In genomic region chr2:66439764-66440471, GRCm38 (mm10) we compare ENCODE assay signal across 9 mouse cellular contexts. TPM values are rescaled to one million over a fixed set of nuclear protein-coding genes. Genes with fewer than 3 reads are reported as not detected.
DNase-seq lines count a peak whose midpoint lies in the region; ATAC-seq and TF ChIP-seq lines count a peak whose summit lies in the region.
"Had no signal": no experiment of that assay in that cellular context is flagged by ENCODE, and none has a peak within 500 bp of the region (broad histone marks: within the 10 kb centered on the region; RNA-seq: fewer than 3 reads in every experiment).

No protein-coding gene starts in this region.

- ATAC-seq in embryonic facial prominence, embryonic 12.5 days (ENCODE audit: insufficient number of reproducible peaks, insufficient read depth, low FRiP score, low TSS enrichment) = 0 out of 2 replicates have a peak, but pooled peaks have one; percentile 56
- peak; percentile 84 for ATAC-seq in neural tube, embryonic 13.5 days (ENCODE audit: low read depth)
- no peak for ATAC-seq in monocyte, adult 5-6 weeks (replicated peaks; ENCODE audit: insufficient number of reproducible peaks, low FRiP score, low TSS enrichment, poor library complexity, severe bottlenecking)

- 7% methylated on average over 21 of the region's 21 CpGs for WGBS in embryonic facial prominence, embryonic 12.5 days
- 4% methylated on average over 21 of the region's 21 CpGs for WGBS in neural tube, embryonic 13.5 days

- in situ Hi-C loops in ES-E14 (cut with MboI; ENCODE audit: low sequenced_read_pairs in 2 of 2, unreplicated experiment in 2 of 2) = no loop called here

- DNase-seq in ES-E14 (ENCODE audit: low read depth, low spot score) (peak; percentile 40), MN1 (ENCODE audit: low spot score) (no peak)
- DNase-seq in kidney, postnatal 4 days = peak; percentile 18 to 19
- DNase-seq in adrenal gland, postnatal 36 days = no peak

- H3K9ac ChIP-seq in ES-E14 (ENCODE audit: insufficient read depth, low read depth, low read length, poor library complexity, severe bottlenecking) = no peak overlapping the region
- H3K9ac ChIP-seq in embryonic facial prominence, embryonic 12.5 days = no peak overlapping the region
- H3K9ac ChIP-seq in neural tube, embryonic 13.5 days = peak overlapping the region; percentile 65
- H3K9ac ChIP-seq: liver, embryonic 15.5 days had no signal

- no peaks in the 10 kb centered on the region for H3K9me3 ChIP-seq in E14TG2a.4 (ENCODE audit: low read length)
- H3K9me3 ChIP-seq in ES-E14 (ENCODE audit: control insufficient read depth, insufficient read depth, low read depth, low read length) = no peaks in the 10 kb centered on the region
- no peaks in the 10 kb centered on the region for H3K9me3 ChIP-seq in embryonic facial prominence, embryonic 12.5 days
- H3K9me3 ChIP-seq in neural tube, embryonic 13.5 days = no peaks in the 10 kb centered on the region
- H3K9me3 ChIP-seq: liver, embryonic 15.5 days had no signal

- no peaks in the 10 kb centered on the region for H3K36me3 ChIP-seq in E14TG2a.4 (ENCODE audit: insufficient read depth, low read length)
- no peaks in the 10 kb centered on the region for H3K36me3 ChIP-seq in ES-E14 (ENCODE audit: control insufficient read depth, insufficient read depth, low read length, poor library complexity, severe bottlenecking)
- no peaks in the 10 kb centered on the region for H3K36me3 ChIP-seq in embryonic facial prominence, embryonic 12.5 days
- no peaks in the 10 kb centered on the region for H3K36me3 ChIP-seq in neural tube, embryonic 13.5 days
- H3K36me3 ChIP-seq: liver, embryonic 15.5 days had no signal

- no peak overlapping the region for H3K27ac ChIP-seq in ES-E14 (ENCODE audit: insufficient read depth, low read depth, low read length, poor library complexity, severe bottlenecking)
- no peak overlapping the region for H3K27ac ChIP-seq in embryonic facial prominence, embryonic 12.5 days
- H3K27ac ChIP-seq in neural tube, embryonic 13.5 days (replicated peaks) = peak overlapping the region; percentile 34; the same call in 1 of the 2 replicates
- H3K27ac ChIP-seq: liver, embryonic 15.5 days had no signal

- H3K27me3 ChIP-seq in E14TG2a.4 (ENCODE audit: insufficient read depth, low read length) = peaks cover 14% of the 10 kb centered on the region; the same call in 1 of the 2 replicates
- 0 out of 2 replicates have a peak, but pooled peaks cover 3% of the 10 kb centered on the region for H3K27me3 ChIP-seq in embryonic facial prominence, embryonic 12.5 days
- H3K27me3 ChIP-seq in neural tube, embryonic 13.5 days = no peaks in the 10 kb centered on the region

- H3K4me1 ChIP-seq in E14TG2a.4 (replicated peaks; ENCODE audit: low read depth, low read length) = peaks cover 16% of the 10 kb centered on the region
- H3K4me1 ChIP-seq in ES-E14 (ENCODE audit: control insufficient read depth in 2 of 2, insufficient read depth in 2 of 2, low read length in 2 of 2, poor library complexity in 1 of 2) = peaks cover 0 to 2% of the 10 kb centered on the region in 2 experiments; a peak in 1 of 4 replicates
- 0 out of 2 replicates have a peak, but pooled peaks cover 2% of the 10 kb centered on the region for H3K4me1 ChIP-seq in embryonic facial prominence, embryonic 12.5 days
- H3K4me1 ChIP-seq in neural tube, embryonic 13.5 days (replicated peaks) = peaks cover 14% of the 10 kb centered on the region
- H3K4me1 ChIP-seq: liver, embryonic 15.5 days had no signal

- 0 out of 2 replicates have a peak overlapping the region, but pooled peaks have one; percentile 17 for H3K4me3 ChIP-seq in E14TG2a.4 (replicated peaks; ENCODE audit: low read length)
- H3K4me3 ChIP-seq in ES-E14 (ENCODE audit: insufficient read depth in 1 of 2, low read depth in 1 of 2, low read length in 2 of 2, poor library complexity in 1 of 2, severe bottlenecking in 1 of 2) = peak overlapping the region; percentile 0 to 13; a peak in 2 of 4 replicates
- peak overlapping the region; percentile 27 for H3K4me3 ChIP-seq in embryonic facial prominence, embryonic 12.5 days
- peak overlapping the region; percentile 41 for H3K4me3 ChIP-seq in neural tube, embryonic 13.5 days
- H3K4me3 ChIP-seq: liver, embryonic 15.5 days had no signal

- TF ChIP-seq CTCF in E14TG2a.4 (conservative IDR thresholded peaks at IDR 0.05; ENCODE audit: low read length) = no peak

- H3K4me2 ChIP-seq in embryonic facial prominence, embryonic 12.5 days (replicated peaks) = peak overlapping the region; percentile 57
- peak overlapping the region; percentile 71 for H3K4me2 ChIP-seq in neural tube, embryonic 13.5 days
- H3K4me2 ChIP-seq: liver, embryonic 15.5 days had no signal

TF ChIP-seq in ES-E14, 5 proteins besides CTCF, POLR2A, EP300 and RAD21:
- no peak for TF ChIP-seq HCFC1 (IDR thresholded peaks at IDR 0.05; ENCODE audit: borderline replicate concordance, insufficient read depth, low read length)
- no peak for TF ChIP-seq ZNF384 (IDR thresholded peaks at IDR 0.05; ENCODE audit: low read depth, low read length)
- TF ChIP-seq ZC3H11A (IDR thresholded peaks at IDR 0.05; ENCODE audit: borderline replicate concordance, low read depth, low read length) = no peak
- no peak for TF ChIP-seq CHD2 (IDR thresholded peaks at IDR 0.05; ENCODE audit: low read depth, low read length)
- TF ChIP-seq MAFK (IDR thresholded peaks at IDR 0.05; ENCODE audit: insufficient read depth, low read depth, low read length) = no peak

RNA-seq across cellular contexts. Expression of gene Scn1a, which starts 0.7 kb away (rescaled TPM):
- 0.11 and 0.13 TPM in 2 replicates for total RNA-seq in ES-E14 (2012; rRNA removed)
- polyA plus RNA-seq in embryonic facial prominence, embryonic 12.5 days (2016; fragmentation: Nextera tagmentation; extraction: Ambion mirVana) = 1.4 and 2.1 TPM in 2 replicates
- polyA plus RNA-seq in neural tube, embryonic 13.5 days (2015; fragmentation: Nextera tagmentation; extraction: Ambion mirVana) = 13.1 and 14.9 TPM in 2 replicates
- total RNA-seq in adrenal gland, postnatal 36 days (2021) = under 1 TPM; 0.13 to 0.26 TPM
- total RNA-seq in monocyte, adult 5-6 weeks (2017) = 0.32 TPM in 1 of 3 replicates, not detected in the others
- polyA plus RNA-seq: liver, embryonic 15.5 days had no signal

Comparison
In these comparisons a context has a peak if more than half of its experiments do, and no peak if none do; other contexts are left out.
1. DNase-seq: peak in ES-E14 (single experiment) and kidney, postnatal 4 days (2 of 2); none in MN1 (single experiment) and adrenal gland, postnatal 36 days (0 of 2).
2. Peak in every context shown above with its lines, with median percentiles within 50 percentile points of each other: H3K4me3 ChIP-seq.